Mouse (Mus musculus): Measurements from ENCODE around the gene Nlrp14. TPM values are rescaled to one million over a fixed set of nuclear protein-coding genes. Genes with fewer than 3 reads are reported as not detected.
"Not testable (repeated sequence)": the region's sequence is repeated elsewhere in the genome, so short reads cannot be mapped to it uniquely, and the experiment has no call there.

Gene Nlrp14
- not detected in 2 replicates for polyA plus RNA-seq (2015; fragmentation: Nextera tagmentation; extraction: Ambion mirVana)

DNA sequence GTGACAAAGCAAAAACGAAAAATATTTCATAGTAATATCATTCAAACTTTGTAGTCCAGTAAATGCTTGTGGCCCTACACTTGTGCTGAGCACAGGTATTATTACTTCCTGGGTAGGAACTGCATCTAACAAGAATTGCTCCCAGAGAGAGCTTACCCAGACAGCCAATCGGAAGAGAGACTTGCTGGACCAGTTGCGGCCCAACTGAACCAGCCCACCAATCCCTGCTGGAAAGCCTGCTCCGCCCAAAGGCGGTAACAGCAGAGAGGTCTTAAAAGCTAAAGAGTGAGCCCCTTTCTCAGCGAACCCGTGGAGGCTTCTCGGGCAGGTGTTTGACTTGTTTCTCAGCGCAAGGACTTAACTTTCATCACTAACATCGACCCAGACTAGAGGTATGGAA is at the start of gene Nlrp14:
Gene Nlrp14, plus strand, starts transcription at position 301 of the 400 bp plus-strand sequence.
- no peaks in the 10 kb centered on the region for H3K4me1 ChIP-seq
- H3K4me2 ChIP-seq, result no peak within 1 kb of the TSS
- H3K9ac ChIP-seq, result no peak within 1 kb of the TSS
- H3K4me3 ChIP-seq (replicated peaks), result no peak within 1 kb of the TSS
- H3K9me3 ChIP-seq (replicated peaks), result no peaks in the 10 kb centered on the region
- no peak for ATAC-seq (replicated peaks; ENCODE audit: low FRiP score)
- no peaks in the 10 kb centered on the region for H3K36me3 ChIP-seq
- 85% methylated on average over 10 of the region's 10 CpGs for WGBS
- H3K27ac ChIP-seq, result no peak within 1 kb of the TSS
- no peaks in the 10 kb centered on the region for H3K27me3 ChIP-seq

DNA sequence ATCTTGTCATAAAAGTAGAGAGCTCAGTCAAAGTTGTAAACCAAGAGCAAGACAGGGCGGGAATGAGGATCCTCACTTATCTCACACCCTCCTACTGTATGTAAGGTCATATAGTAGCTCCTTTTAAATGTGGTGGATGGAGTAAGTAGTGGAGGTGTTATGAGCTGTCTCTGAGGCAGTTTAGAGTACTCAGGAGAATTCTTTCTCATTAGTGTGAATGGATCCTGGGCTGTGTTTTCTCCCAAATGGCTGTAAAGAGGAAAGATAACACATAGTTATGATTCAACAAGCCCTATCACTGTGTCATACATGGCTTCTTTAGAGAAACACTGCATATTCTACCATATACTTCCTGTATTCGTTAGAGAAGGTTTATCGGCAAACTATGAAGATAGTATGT is 35.8 kb upstream of the Nlrp14 start, which contains the start of gene Olfr715:
Gene Olfr715, minus strand, starts transcription at position 101 of the 400 bp plus-strand sequence.
- not testable (repeated sequence) for ATAC-seq (replicated peaks; ENCODE audit: low FRiP score); H3K36me3 ChIP-seq; H3K4me2 ChIP-seq; H3K9me3 ChIP-seq (replicated peaks); H3K27ac ChIP-seq; H3K27me3 ChIP-seq; H3K4me3 ChIP-seq (replicated peaks); H3K4me1 ChIP-seq; H3K9ac ChIP-seq
- WGBS, result 87% methylated on average over 2 of the region's 3 CpGs

DNA sequence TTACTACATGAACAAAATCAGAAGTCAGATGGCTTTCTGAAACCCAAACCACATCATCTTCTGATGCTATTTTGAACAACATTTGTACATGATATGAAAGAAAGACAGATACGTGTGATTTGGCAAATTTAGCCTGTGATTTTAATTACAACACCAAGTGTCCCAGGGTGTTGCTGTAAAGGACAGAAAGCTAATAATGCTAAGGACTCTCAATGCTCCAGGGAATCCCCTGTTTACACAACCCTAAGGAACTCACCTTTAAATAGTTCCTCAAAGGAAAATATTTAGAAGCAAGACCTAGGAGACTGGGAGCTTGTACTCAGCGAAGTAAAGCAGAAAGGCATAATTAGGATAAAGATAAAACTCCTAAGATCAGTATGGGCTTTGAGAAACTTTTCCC is 28.8 kb upstream of the Nlrp14 start, which contains the start of gene Olfr716:
Gene Olfr716, plus strand, starts transcription at position 301 of the 400 bp plus-strand sequence.
- H3K9ac ChIP-seq; H3K27me3 ChIP-seq; H3K9me3 ChIP-seq (replicated peaks); ATAC-seq (replicated peaks; ENCODE audit: low FRiP score); H3K27ac ChIP-seq; H3K36me3 ChIP-seq; H3K4me2 ChIP-seq; H3K4me1 ChIP-seq; H3K4me3 ChIP-seq (replicated peaks): not testable (repeated sequence)
- WGBS, result 75% methylated on average over 2 of the region's 2 CpGs

DNA sequence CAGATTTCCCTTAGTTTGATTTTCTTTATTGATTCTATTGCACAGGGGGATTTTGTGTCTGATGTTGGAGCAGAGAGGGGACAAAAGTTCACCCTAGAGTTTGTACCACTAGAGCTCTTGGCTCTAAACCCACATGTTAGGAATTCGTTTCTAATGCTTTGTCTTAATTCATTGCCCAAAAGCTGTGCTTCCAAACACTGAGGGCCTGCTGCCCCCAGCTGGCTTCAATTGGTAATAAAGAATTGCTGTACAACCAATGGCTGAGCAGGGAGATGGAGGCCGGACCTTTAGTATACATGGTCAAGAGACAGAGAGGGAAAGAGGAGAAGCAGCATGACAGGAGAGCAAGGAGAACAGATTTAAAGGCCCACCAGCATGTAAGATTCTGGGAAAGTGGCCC is 13.6 kb downstream of the Nlrp14 start:
- Histone ChIP-seq H3K4me1 (no peaks in the 10 kb centered on the region), H3K4me3 (replicated peaks) (no peak overlapping the region), H3K4me2 (no peak overlapping the region), H3K36me3 (no peaks in the 10 kb centered on the region), H3K27ac (no peak overlapping the region), H3K9me3 (replicated peaks) (no peaks in the 10 kb centered on the region), H3K9ac (no peak overlapping the region), H3K27me3 (no peaks in the 10 kb centered on the region)
- ATAC-seq (replicated peaks; ENCODE audit: low FRiP score), result no peak
- 35% methylated on average over 2 of the region's 2 CpGs for WGBS

DNA sequence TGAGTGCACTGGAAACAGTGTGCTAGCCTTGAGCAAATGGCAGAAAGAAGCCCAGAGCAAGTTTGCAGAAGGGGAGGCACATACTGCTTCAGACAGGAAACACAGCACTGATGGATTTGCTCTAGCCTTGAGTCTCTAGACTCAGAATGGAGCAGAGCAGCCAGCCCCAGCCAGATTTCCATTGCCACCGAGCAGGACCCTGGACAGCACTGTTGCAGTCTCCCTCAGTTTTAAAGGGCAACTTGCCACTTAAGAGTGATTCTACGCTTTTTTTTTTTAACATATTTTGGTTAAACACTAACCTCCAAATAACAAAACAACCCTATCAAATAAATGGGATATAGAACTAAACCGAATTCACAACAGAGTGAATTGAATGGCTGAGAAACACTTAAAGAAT is 35.0 kb downstream of the Nlrp14 start:
- Histone ChIP-seq H3K9ac (no peak overlapping the region), H3K27me3 (0 out of 2 replicates have a peak, but pooled peaks cover 3% of the 10 kb centered on the region)
- WGBS, result 44% methylated on average over 3 of the region's 3 CpGs

DNA sequence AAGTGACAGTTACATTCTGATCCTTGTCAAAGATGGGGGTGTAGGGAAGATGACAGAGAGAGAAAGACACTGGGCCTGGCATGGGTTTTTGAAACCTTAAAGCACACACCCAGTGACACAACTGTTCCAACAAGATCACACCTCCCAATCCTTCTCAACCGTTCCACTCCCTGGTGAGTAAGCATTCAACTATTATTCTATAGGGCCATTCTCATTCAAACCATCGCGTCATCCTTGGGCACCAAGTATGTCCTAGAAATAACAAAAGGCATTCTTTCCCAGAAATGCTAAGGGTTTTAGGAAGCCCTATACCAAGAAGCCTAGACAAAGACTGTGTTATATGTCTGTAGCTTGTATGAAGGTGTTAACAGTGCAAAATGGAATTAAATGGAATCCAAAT is 41.1 kb downstream of the Nlrp14 start:
- no peak overlapping the region for H3K4me2 ChIP-seq
- H3K9ac ChIP-seq, result no peak overlapping the region
- WGBS, result 88% methylated on average over 3 of the region's 3 CpGs
- peaks cover 16% of the 10 kb centered on the region for H3K9me3 ChIP-seq (replicated peaks)
- no peak overlapping the region for H3K4me3 ChIP-seq (replicated peaks)
- no peaks in the 10 kb centered on the region for H3K36me3 ChIP-seq
- no peak overlapping the region for H3K27ac ChIP-seq
- H3K27me3 ChIP-seq, result peaks cover 45% of the 10 kb centered on the region
- H3K4me1 ChIP-seq, result peaks cover 4% of the 10 kb centered on the region; the same call in 1 of the 2 replicates
- no peak for ATAC-seq (replicated peaks; ENCODE audit: low FRiP score)

More for the DNA sequence above, 35.0 kb downstream of the Nlrp14 start:
- Histone ChIP-seq H3K27ac (no peak overlapping the region), H3K9me3 (replicated peaks) (no peaks in the 10 kb centered on the region), H3K4me2 (no peak overlapping the region), H3K4me3 (replicated peaks) (no peak overlapping the region), H3K4me1 (no peaks in the 10 kb centered on the region), H3K36me3 (no peaks in the 10 kb centered on the region)
- no peak for ATAC-seq (replicated peaks; ENCODE audit: low FRiP score)

DNA sequence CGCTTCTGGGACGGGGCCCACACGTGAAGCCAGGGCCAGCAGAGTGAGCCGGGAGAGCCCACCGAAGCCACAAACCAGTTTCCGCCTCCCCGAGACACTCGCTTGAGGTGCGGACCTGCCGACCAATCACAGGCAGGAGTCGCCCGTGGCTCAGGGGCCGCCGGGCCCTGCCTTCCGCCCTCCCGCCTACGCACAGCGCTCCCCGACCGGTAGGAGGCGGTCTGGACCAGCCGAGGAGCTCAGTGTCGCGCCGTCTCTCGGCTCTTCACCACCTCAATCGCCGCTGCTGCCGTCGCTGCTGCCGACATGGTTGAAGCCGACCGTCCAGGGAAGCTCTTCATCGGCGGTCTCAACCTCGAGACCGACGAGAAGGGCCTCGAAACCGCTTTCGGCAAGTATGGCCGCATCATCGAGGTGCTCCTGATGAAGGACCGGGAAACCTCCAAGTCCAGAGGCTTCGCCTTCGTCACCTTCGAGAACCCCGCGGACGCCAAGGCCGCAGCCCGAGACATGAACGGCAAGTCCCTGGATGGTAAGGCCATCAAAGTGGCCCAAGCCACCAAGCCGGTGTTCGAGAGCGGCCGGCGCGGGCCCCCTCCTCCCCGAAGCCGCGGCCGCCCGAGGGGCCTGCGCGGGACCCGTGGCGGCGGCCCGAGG is 42.5 kb downstream of the Nlrp14 start, which contains the start of gene Rbmxl2:
Gene Rbmxl2, plus strand, starts transcription at position 242 of the 657 bp plus-strand sequence.
- peak within 1 kb of the TSS; percentile 27 for H3K4me3 ChIP-seq (replicated peaks)

DNA sequence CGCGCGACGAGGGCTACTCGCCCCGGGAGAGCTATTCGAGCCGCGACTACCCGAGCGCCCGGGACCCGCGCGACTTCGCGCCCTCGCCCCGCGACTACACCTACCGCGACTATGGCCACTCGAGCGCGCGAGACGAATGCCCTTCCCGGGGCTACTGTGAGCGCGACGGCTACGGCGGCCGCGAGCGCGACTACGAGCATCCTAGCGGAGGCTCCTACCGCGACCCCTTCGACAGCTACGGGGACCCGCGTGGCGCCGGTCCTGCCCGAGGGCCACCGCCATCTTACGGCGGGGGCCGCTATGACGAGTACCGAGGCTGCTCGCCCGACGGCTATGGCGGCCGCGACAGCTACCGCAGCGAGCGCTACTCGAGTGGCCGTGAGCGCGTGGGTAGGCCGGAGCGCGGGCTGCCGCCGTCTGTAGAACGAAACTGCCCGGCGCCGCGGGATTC is 43.4 kb downstream of the Nlrp14 start:
- Histone ChIP-seq H3K4me2 (peak overlapping the region; percentile 34), H3K4me1 (peaks cover 4% of the 10 kb centered on the region; the same call in 1 of the 2 replicates), H3K9ac (no peak overlapping the region), H3K4me3 (replicated peaks) (peak overlapping the region; percentile 27), H3K36me3 (no peaks in the 10 kb centered on the region), H3K27me3 (peaks cover 52% of the 10 kb centered on the region), H3K9me3 (replicated peaks) (peaks cover 16% of the 10 kb centered on the region), H3K27ac (no peak overlapping the region)
- WGBS, result 28% methylated on average over 71 of the region's 77 CpGs
- 0 out of 2 replicates have a peak, but pooled peaks have one; percentile 18 for ATAC-seq (replicated peaks; ENCODE audit: low FRiP score)

More for the DNA sequence above, 42.5 kb downstream of the Nlrp14 start, which contains the start of gene Rbmxl2:
- Histone ChIP-seq H3K27ac (no peak within 1 kb of the TSS), H3K4me1 (peaks cover 4% of the 10 kb centered on the region; the same call in 1 of the 2 replicates), H3K36me3 (no peaks in the 10 kb centered on the region), H3K9me3 (replicated peaks) (peaks cover 16% of the 10 kb centered on the region), H3K27me3 (peaks cover 52% of the 10 kb centered on the region), H3K9ac (no peak within 1 kb of the TSS), H3K4me2 (peak within 1 kb of the TSS; percentile 34)
- 40% methylated on average over 70 of the region's 70 CpGs for WGBS
- no peak for ATAC-seq (replicated peaks; ENCODE audit: low FRiP score)

DNA sequence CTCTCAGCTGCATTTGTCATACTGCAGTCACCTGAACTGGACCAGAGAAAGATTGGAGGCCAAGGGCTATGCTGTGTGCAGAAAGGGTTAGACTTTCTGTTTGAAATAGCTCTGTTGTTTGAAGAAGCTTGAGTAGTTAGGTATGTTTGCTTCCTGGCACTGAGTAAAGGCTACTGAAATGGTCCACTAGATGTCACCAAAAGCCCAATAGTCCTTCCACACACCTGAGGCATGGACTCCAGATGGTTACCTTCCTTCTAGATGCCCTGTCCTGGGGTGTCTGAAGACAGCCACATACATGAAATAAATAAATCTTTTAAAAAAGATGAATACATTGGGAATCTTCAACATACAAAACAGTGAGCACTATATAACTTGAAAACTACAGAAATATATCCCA is 48.9 kb downstream of the Nlrp14 start:
- Histone ChIP-seq H3K27ac (no peak overlapping the region), H3K4me1 (no peaks in the 10 kb centered on the region), H3K9ac (no peak overlapping the region), H3K9me3 (replicated peaks) (no peaks in the 10 kb centered on the region), H3K4me2 (no peak overlapping the region), H3K27me3 (peaks cover 19% of the 10 kb centered on the region), H3K36me3 (no peaks in the 10 kb centered on the region), H3K4me3 (replicated peaks) (no peak overlapping the region)
- ATAC-seq (replicated peaks; ENCODE audit: low FRiP score), result no peak; the same call in 1 of the 2 replicates

DNA sequence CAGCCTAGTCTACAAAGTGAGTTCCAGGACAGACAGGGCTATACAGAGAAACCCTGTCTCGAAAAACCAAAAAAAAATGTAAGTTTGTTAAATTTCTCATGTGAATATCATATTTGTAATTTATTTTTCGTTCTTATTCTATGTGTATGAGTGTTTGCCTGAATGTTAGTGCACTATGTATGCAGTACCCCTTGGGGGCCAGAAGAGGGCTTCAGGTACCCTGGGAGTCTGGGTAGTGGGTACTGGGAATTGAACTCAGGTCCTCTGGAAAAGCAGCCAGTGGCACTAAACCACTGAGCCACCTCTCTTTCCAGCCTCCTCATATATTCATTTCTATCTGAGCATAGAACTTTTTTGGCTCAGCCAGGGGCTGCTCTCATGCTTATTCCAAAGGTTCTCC is 50.1 kb downstream of the Nlrp14 start:
- peaks cover 8% of the 10 kb centered on the region for H3K27me3 ChIP-seq
- 82% methylated on average over 2 of the region's 2 CpGs for WGBS

DNA sequence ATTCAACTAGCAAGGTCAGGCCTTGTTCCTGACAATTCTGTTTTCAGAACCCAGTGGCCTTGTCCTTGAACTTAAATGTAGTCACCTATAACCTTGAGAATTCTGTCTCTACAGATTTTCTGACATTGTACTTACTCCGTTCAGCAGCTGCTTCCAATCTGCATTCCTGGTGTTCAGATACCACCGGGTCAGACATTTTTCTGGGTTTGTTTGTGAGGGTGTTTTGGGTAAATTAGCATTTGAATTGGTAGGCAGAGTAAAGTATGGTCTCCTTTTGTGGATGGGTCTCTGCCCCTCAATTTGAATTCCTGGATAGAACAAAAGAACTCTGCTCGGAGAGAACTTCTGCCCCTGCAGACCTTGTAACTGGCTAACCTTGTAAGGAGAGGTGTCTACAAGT is 70.1 kb downstream of the Nlrp14 start:
- H3K4me3 ChIP-seq (replicated peaks), result no peak overlapping the region
- no peak overlapping the region for H3K9ac ChIP-seq
- H3K4me2 ChIP-seq, result no peak overlapping the region
- 41% methylated on average over 3 of the region's 3 CpGs for WGBS
- H3K27ac ChIP-seq, result no peak overlapping the region
- no peaks in the 10 kb centered on the region for H3K36me3 ChIP-seq
- H3K9me3 ChIP-seq (replicated peaks), result no peaks in the 10 kb centered on the region
- H3K27me3 ChIP-seq, result no peaks in the 10 kb centered on the region
- H3K4me1 ChIP-seq, result no peaks in the 10 kb centered on the region
- no peak for ATAC-seq (replicated peaks; ENCODE audit: low FRiP score)

More for the DNA sequence above, 50.1 kb downstream of the Nlrp14 start:
- H3K9ac ChIP-seq, result no peak overlapping the region
- no peaks in the 10 kb centered on the region for H3K4me1 ChIP-seq
- no peak overlapping the region for H3K4me2 ChIP-seq
- no peaks in the 10 kb centered on the region for H3K9me3 ChIP-seq (replicated peaks)
- H3K27ac ChIP-seq, result no peak overlapping the region
- no peak overlapping the region for H3K4me3 ChIP-seq (replicated peaks)
- H3K36me3 ChIP-seq, result no peaks in the 10 kb centered on the region
- ATAC-seq (replicated peaks; ENCODE audit: low FRiP score), result no peak

DNA sequence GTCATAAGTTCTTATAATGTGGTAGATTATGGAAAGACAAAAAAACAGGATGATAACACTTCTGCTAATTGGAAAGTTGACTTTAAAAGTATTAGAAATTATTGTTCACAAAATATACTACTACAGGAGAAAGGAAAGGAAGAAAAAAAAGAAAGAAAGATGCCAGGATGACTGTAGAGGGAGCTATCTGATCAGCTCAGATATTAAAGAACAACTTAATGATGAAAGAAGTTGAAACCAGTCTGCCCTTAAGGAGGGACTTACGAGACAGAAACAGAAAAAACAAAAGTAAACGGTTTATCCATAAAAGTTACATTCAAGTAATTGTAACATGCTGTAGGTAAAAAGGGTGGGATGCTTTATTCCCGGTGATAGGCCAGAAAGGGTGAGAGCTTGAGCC is 70.7 kb downstream of the Nlrp14 start:
- H3K4me3 ChIP-seq (replicated peaks), result no peak overlapping the region
- no peaks in the 10 kb centered on the region for H3K9me3 ChIP-seq (replicated peaks)
- H3K27me3 ChIP-seq, result no peaks in the 10 kb centered on the region
- no peaks in the 10 kb centered on the region for H3K4me1 ChIP-seq
- H3K4me2 ChIP-seq, result no peak overlapping the region
- no peak for ATAC-seq (replicated peaks; ENCODE audit: low FRiP score)
- no peaks in the 10 kb centered on the region for H3K36me3 ChIP-seq
- no peak overlapping the region for H3K9ac ChIP-seq
- 64% methylated on average over 3 of the region's 3 CpGs for WGBS
- no peak overlapping the region for H3K27ac ChIP-seq

Measured in kidney, embryonic 15.5 days (tissue).